Mouse (Mus musculus) cortical plate, adult 2 months (tissue): Measurements from ENCODE around the gene Tvp23a.

ENCODE experiments used
- CTCF ChIP-seq: fragments of 200-500 bp; IDR thresholded peaks from 2 replicates; pipeline ENCODE4 v1.5.1; 2011; ENCODE audit warnings: mild to moderate bottlenecking, control low read depth, low read length; ENCODE audit not compliant: insufficient read depth; ENCODE audit errors: extremely low read depth
- POLR2A ChIP-seq: fragments of 200-500 bp; IDR thresholded peaks from 2 replicates; pipeline ENCODE4 v1.6.1; 2011; ENCODE audit warnings: mild to moderate bottlenecking, low read length, control low read depth; ENCODE audit not compliant: insufficient read depth; ENCODE audit errors: extremely low read depth

DNA sequence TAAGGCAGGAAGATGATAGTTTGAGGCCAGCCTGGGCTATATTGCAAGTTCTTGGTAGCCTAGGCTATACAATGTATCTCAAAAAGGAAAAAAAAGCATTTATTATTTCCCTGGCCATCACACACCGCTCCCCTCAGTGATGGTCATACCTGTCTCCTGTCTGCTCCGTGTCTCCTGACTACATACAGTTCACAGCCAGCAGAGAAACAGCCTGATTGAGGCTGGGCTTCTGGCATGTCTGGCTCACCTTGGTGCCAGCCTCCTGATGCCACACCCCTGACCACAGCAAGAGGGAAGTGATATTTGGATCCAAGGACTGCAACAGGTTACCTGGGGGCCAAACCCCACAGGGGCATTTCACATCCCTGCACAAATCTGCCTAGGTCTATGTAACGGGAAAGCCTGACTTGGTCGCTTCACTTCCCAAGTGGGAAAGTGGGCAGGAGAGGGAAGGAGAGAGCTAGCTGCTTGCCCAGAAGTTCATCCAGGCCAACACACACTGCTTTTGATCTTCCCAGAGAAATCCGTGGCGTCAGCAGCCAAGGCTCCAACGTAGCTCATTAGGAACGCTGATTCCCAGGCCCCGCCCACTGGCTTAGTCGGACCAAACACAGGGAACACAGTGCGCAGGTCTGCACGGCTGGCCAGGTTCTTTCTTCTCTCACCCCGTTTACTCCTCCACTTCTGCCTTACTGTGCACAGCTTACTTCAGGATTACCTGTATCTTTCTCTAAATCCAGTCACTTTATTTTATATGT, 72.7 kb downstream of the Tvp23a start:
- TF ChIP-seq POLR2A, result no peak
- no peak for TF ChIP-seq CTCF
